Mouse (Mus musculus) limb, embryonic 11.5 days (tissue): ENCODE data around the gene Gfer. TPM values are rescaled to one million over a fixed set of nuclear protein-coding genes. Genes with fewer than 3 reads are reported as not detected.
"Not testable (repeated sequence)": the region's sequence is repeated elsewhere in the genome, so short reads cannot be mapped to it uniquely, and the experiment has no call there.

ENCODE experiments used
- ATAC-seq: fragments of 200-750 bp; cut with Nextera tagmentation; 2 replicates; pipeline ENCODE4 v1.8.0; 2017; ENCODE audit warnings: low read depth; ENCODE audit not compliant: insufficient number of reproducible peaks, low FRiP score, low TSS enrichment
- DNase-seq: peaks from one replicate; pipeline ENCODE4 v3.0.0-alpha.2; 2015; ENCODE audit warnings: low spot score
- H3K27ac ChIP-seq: fragments of 300-500 bp; sonication (generic); replicated peaks from 2 replicates; pipeline ENCODE4 v1.5.1; 2014; ENCODE audit warnings: low read depth, mild to moderate bottlenecking, low read length
- H3K27me3 ChIP-seq: fragments of 300-500 bp; sonication (generic); 2 replicates; pipeline ENCODE4 v1.6.1; 2014; ENCODE audit warnings: mild to moderate bottlenecking, low read length, mixed read lengths; ENCODE audit not compliant: control insufficient read depth, insufficient read depth
- H3K36me3 ChIP-seq: fragments of 300-500 bp; sonication (generic); 2 replicates; pipeline ENCODE4 v1.6.1; 2014; ENCODE audit warnings: mild to moderate bottlenecking, low read length, moderate library complexity, mixed read lengths; ENCODE audit not compliant: control insufficient read depth, insufficient read depth
- H3K4me1 ChIP-seq: fragments of 300-500 bp; sonication (generic); 2 replicates; pipeline ENCODE4 v1.6.1; 2014; ENCODE audit warnings: low read length, mixed read lengths; ENCODE audit not compliant: control insufficient read depth, insufficient read depth
- H3K4me2 ChIP-seq: fragments of 300-500 bp; sonication (generic); 2 replicates; pipeline ENCODE4 v1.6.1; 2014; ENCODE audit warnings: low read depth, mild to moderate bottlenecking, moderate library complexity; ENCODE audit not compliant: severe bottlenecking
- H3K4me3 ChIP-seq: fragments of 300-500 bp; sonication (generic); 2 replicates; pipeline ENCODE4 v1.5.1; 2014; ENCODE audit warnings: low read depth, low read length
- H3K9ac ChIP-seq: fragments of 300-500 bp; sonication (generic); 2 replicates; pipeline ENCODE4 v1.6.1; 2014; ENCODE audit warnings: mild to moderate bottlenecking, low read length
- H3K9me3 ChIP-seq: fragments of 300-500 bp; sonication (generic); 2 replicates; pipeline ENCODE4 v1.6.1; 2016; ENCODE audit warnings: low read length; ENCODE audit not compliant: control insufficient read depth
- WGBS: fragments of 180-500 bp; shearing (Covaris S2); extraction: QIAGEN DNeasy Blood & Tissue Kit; methylation state at CpG from one replicate; pipeline ENCODE4 v1.1.7; 2014; 5-methylcytosine and 5-hydroxymethylcytosine counted together
- polyA plus RNA-seq: library from polyadenylated mRNA; unstranded; fragments of >200 nt; fragmentation: Nextera tagmentation; extraction: Ambion mirVana; gene quantifications from 2 replicates; pipeline ENCODE4 v1.2.1, GENCODE M21; 2014

Gfer gene
- polyA plus RNA-seq, 1 experiment from 2014 or later: 53.0 TPM

DNA sequence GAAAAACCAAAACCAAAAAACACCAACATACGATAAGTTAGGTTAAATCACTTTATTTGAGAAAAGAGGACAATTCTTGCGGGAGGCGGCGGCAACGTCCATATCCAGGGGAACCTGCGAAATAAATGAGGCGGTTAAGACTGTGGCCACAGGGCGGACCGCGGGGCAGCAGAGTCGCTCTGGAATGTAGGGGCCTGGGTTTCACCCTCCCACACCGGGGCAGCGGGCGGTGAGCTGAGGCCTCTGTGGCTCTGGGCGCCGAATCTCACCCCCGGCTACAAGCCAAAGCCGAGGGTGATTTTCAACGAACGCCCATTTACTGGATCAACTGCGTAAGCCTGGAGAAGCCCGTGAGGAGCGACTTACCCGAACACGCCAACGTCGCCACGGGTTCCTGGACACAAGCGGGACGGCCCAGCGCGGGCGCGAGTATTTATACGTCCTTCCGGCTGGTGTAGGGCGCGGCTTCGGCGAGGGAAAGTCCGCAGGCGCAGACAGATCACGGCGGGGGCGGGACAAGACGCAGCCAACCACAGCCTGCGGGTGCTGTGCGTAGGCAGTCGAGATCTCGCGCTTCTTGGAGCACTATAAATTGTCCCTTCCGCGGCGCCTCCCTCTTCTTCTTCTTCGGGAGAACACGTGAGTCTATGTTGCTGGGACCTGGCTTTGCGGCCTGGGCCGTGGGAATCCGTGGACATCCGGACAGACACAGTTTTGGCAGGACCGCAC lies 23.7 kb upstream of the Gfer start:
- no peaks in the 10 kb centered on the region for H3K27me3 ChIP-seq
- peak; percentile 96 for ATAC-seq
- no peaks in the 10 kb centered on the region for H3K9me3 ChIP-seq
- peak overlapping the region; percentile 60 for H3K4me2 ChIP-seq
- WGBS: under 1% methylated on average over 61 of the region's 61 CpGs
- H3K4me1 ChIP-seq: peaks cover 9% of the 10 kb centered on the region; the same call in 1 of the 2 replicates
- H3K9ac ChIP-seq: peak overlapping the region; percentile 90
- peak overlapping the region; percentile 77 for H3K27ac ChIP-seq
- peak overlapping the region; percentile 81 for H3K4me3 ChIP-seq
- H3K36me3 ChIP-seq: peaks cover 14% of the 10 kb centered on the region
- DNase-seq: peak; percentile 99

DNA sequence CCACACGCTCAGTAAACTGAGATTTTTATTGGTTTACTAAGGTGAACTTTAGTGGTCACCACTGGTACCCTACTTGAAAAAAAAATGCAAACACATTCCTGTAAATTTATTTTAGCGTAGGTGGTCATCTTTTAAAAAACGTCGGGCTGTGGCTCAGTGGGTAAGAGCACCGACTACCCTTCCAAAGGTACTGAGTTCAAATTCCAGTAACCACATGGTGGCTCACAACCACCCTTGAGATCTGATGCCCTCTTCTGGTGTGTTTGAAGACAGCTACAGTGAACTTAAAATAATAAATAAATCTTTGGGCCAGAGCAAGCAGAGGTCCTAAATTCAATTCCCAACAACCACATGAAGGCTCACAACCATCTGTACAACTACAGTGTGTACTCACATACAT lies 23.0 kb upstream of the Gfer start:
- not testable (repeated sequence) for DNase-seq, H3K27me3 ChIP-seq

DNA sequence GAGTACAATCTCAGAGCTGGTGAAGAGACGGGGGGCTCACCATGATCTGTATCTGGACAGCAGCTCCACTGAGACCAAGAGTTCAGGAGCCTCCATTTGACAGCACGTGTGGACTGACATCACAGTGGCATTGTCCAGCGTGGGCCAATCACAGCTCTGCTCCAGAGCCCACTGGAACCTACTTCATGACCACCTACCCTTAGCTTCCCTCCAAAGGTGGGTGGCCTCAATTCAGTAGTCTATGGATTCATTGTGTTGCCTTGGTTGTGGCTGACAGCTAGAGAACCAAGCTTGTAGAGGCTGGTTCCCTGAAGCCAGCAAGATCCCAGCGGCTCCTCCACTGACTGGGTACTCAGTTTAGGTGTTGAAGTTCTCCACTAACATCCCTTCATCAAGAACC lies 22.0 kb upstream of the Gfer start, which contains the start of the genes Rnf151 and Rps2:
Gene Rnf151 (minus strand): TSS at position 121 of the 400 bp plus-strand sequence.
Gene Rps2 (plus strand): TSS at position 174 of the 400 bp plus-strand sequence.
- WGBS: 88% methylated on average over 4 of the region's 4 CpGs
- peak within 1 kb of the TSS; percentile 90; the same call in 1 of the 2 replicates for H3K9ac ChIP-seq
- no peak for ATAC-seq

More for the DNA sequence above, 23.0 kb upstream of the Gfer start:
- H3K4me1 ChIP-seq, H3K27ac ChIP-seq, H3K9me3 ChIP-seq, ATAC-seq: not testable (repeated sequence)
- 61% methylated on average over 5 of the region's 5 CpGs for WGBS
- Histone ChIP-seq H3K36me3 (peaks cover 14% of the 10 kb centered on the region), H3K4me2 (peak overlapping the region; percentile 53), H3K4me3 (peak overlapping the region; percentile 81), H3K9ac (peak overlapping the region; percentile 90)

DNA sequence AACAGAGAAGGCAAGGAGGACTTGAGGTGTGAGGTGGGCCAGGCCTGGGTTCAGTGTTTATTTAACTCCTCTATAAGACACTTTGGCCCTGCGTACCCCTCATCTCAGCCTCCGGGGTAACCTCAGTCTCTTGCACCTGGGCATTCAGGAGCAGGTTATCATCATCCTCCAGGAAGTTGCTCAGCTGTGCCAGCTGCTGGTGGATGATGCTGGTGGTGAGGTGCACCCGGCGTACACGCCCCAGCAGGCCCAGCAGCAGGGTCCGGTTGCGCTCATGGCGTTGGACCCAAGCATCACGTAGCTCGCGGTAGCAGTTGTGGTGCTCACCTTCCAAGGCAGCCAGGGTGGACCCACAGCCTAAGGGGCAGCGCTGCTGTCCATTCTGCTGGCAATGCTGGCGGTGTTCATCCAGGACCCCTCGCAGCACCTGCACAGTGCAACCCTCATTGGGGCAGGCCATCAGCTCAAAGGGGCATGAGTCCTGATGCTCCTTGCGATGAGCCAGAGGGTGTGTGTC lies 20.3 kb upstream of the Gfer start:
- Histone ChIP-seq H3K27me3 (no peaks in the 10 kb centered on the region), H3K27ac (no peak overlapping the region), H3K4me3 (no peak overlapping the region), H3K36me3 (peaks cover 8% of the 10 kb centered on the region; the same call in 1 of the 2 replicates), H3K4me2 (no peak overlapping the region), H3K4me1 (peaks cover 1% of the 10 kb centered on the region; the same call in 1 of the 2 replicates), H3K9ac (no peak overlapping the region), H3K9me3 (no peaks in the 10 kb centered on the region)
- 97% methylated on average over 15 of the region's 15 CpGs for WGBS
- ATAC-seq: no peak
- DNase-seq: no peak

More for the DNA sequence above, 22.0 kb upstream of the Gfer start, which contains the start of the genes Rnf151 and Rps2:
- Histone ChIP-seq H3K27me3 (no peaks in the 10 kb centered on the region), H3K9me3 (no peaks in the 10 kb centered on the region), H3K36me3 (peaks cover 14% of the 10 kb centered on the region), H3K4me2 (peak within 1 kb of the TSS; percentile 53), H3K4me3 (peak within 1 kb of the TSS; percentile 81), H3K4me1 (peaks cover 4% of the 10 kb centered on the region; the same call in 1 of the 2 replicates), H3K27ac (no peak within 1 kb of the TSS)
- no peak for DNase-seq

DNA sequence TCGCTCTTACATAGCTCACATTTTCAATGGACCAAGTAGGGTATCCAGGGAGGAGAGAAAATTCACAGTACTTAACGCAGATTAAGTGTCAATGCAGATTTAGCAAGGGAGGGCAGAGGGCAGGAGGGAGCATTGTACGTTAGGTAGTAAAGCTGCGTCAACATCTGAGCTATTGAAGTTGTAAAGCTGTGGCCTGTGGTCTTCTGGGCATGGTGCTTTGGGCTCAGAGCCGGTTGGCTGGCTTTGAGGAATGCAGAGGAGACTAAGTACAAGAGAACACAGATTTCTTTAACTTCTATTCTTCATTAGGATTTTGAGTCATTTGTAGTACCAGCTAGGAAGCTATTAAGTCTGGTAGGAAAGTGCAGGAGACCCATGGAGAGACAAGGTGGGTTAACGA lies 19.6 kb upstream of the Gfer start:
- Histone ChIP-seq H3K9ac (no peak overlapping the region), H3K9me3 (no peaks in the 10 kb centered on the region), H3K4me3 (no peak overlapping the region), H3K27me3 (no peaks in the 10 kb centered on the region), H3K4me1 (no peaks in the 10 kb centered on the region), H3K27ac (no peak overlapping the region), H3K36me3 (peaks cover 8% of the 10 kb centered on the region; the same call in 1 of the 2 replicates), H3K4me2 (no peak overlapping the region)
- ATAC-seq: no peak
- 61% methylated on average over 6 of the region's 6 CpGs for WGBS
- no peak for DNase-seq

DNA sequence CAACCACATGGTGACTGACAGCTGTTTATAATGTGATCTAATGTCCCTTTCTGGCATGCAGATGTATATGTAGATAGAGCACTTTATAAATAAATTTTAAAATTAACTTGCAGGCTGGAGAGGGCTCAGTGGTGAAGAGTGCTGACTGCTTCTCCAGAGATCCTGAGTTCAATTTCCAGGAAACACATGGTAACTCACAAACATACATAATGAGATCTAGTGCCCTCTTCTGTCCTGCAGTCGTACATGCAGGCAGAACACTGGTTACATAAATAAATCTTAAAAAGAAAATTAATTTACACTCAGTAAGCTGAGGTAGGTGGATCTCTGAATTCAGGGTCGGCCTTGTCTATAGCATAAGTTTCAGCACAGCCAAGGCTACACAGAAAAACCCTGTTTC lies 12.7 kb upstream of the Gfer start:
- Histone ChIP-seq H3K4me3 (no peak overlapping the region), H3K4me2 (no peak overlapping the region), H3K36me3 (peaks cover 15% of the 10 kb centered on the region), H3K9me3 (no peaks in the 10 kb centered on the region), H3K27me3 (no peaks in the 10 kb centered on the region), H3K27ac (no peak overlapping the region), H3K9ac (no peak overlapping the region), H3K4me1 (peaks cover 10% of the 10 kb centered on the region)
- DNase-seq (no peak), ATAC-seq (no peak)
- 31% methylated on average over 2 of the region's 2 CpGs for WGBS

DNA sequence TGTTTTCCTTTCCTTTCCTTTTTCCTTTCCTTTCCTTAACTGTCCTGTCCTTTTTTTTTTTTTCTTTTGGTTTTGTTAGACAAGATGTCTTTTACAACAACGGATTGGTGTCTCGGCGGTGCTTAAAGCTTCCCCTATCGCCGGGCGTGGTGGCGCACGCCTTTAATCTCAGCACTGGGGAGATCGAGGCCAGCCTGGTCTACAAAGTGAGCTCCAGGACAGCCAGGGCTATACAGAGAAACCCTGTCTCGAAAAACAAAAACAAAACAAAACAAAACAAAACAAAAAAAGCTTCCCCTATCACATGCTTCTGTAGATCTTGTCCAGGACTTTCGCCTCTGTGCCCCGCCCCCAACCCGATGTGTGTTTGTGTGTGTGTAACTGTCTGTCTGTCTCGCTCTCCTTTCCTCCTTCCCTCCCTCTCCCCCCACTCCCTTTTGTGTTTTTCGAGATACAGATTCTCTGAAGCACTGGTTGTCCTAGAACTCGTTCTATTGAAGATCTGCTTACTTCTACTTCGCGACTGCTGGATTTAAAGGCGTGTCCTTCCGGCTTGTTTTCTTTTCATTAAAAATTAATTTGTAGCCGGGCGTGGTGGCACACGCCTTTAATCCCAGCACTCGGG lies 12.0 kb upstream of the Gfer start:
- no peak overlapping the region; the same call in 1 of the 2 replicates for H3K27ac ChIP-seq
- no peaks in the 10 kb centered on the region for H3K9me3 ChIP-seq
- DNase-seq (no peak), ATAC-seq (no peak)
- peaks cover 10% of the 10 kb centered on the region for H3K4me1 ChIP-seq
- peak overlapping the region; percentile 80 for H3K4me2 ChIP-seq
- peaks cover 17% of the 10 kb centered on the region for H3K36me3 ChIP-seq
- peak overlapping the region; percentile 76 for H3K9ac ChIP-seq
- WGBS: 6% methylated on average over 24 of the region's 24 CpGs
- H3K27me3 ChIP-seq: no peaks in the 10 kb centered on the region
- H3K4me3 ChIP-seq: peak overlapping the region; percentile 81

DNA sequence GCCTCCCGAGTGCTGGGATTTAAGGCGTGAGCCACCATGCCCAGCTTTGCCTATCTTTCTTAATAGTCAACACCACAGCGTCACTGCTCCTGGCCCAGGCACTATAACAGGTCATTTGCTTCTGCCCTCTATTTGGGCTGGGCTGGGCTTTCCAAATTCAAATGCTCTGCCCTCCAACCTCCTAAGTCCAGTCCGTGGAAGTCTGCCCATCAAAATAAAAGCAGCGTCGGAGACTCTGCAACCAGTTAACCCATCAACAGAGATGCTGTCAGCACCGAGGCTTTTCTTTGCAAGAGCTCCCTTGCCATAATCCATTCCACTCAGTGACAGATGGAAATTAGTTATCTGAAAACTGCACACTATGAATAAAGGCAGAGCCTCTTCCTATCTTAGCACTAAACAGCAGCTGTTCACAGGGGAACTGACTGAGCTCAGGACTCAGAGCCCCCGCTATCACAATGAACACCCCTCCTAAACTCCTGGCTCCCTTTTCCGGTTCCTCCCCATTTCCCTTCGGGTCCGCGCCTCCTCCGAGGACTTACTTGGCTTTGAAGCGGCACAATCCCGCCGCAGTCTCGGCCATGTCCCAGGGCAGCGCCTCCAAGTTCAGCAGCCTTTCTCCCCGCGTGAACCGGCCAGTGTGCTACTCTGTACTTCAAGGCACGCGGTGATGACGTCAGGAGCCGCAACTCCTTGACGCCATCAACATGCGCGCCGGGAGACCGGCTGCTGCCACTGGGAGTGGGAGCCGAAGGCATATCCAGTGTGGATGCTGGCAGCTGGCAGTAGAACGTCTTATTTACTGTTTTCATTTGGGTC lies 11.2 kb upstream of the Gfer start, which contains the start of gene Tbl3:
Gene Tbl3 (minus strand): TSS at position 679 of the 819 bp plus-strand sequence.
- WGBS: 4% methylated on average over 32 of the region's 32 CpGs
- Histone ChIP-seq H3K9ac (peak within 1 kb of the TSS; percentile 76), H3K27ac (no peak within 1 kb of the TSS; the same call in 1 of the 2 replicates), H3K27me3 (no peaks in the 10 kb centered on the region), H3K9me3 (no peaks in the 10 kb centered on the region), H3K4me2 (peak within 1 kb of the TSS; percentile 80), H3K36me3 (peaks cover 20% of the 10 kb centered on the region), H3K4me3 (peak within 1 kb of the TSS; percentile 81), H3K4me1 (peaks cover 10% of the 10 kb centered on the region)
- ATAC-seq (peak; percentile 83), DNase-seq (peak; percentile 98)
